Mouse (Mus musculus): ENCODE data around the gene Gpatch2l.

DNA sequence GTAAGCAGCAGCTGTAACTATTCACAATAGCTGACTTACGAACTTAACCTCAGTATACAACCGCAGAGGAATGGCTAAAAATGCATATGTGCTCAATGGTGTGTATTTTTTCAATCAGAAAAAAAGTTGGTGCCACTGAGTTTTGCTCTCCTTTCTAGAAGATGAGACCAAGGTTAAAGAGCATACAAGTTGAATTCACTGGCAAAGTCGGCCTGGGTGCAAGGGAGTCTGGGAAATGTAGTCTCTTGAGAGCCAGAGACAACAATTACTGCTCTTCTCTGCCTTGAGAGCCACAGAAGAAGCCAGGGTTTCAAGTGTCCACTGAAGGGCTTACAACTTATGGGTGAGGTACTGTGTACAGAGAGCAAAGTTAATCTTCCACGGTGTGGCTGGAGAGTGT, 88.2 kb downstream of the Gpatch2l start:
- no peak for TF ChIP-seq GATA1 (IDR thresholded peaks at IDR 0.05; ENCODE audit: low read length)
- TF ChIP-seq TAL1 (IDR thresholded peaks at IDR 0.05; ENCODE audit: low read length), result no peak

Measured in erythroblast, embryonic 14.5 days (primary cell).